Mouse (Mus musculus) CD8-positive naive resting alpha-beta T cell, adult 57 days (primary cell): ENCODE results near the gene Thrap3. TPM values are rescaled to one million over a fixed set of nuclear protein-coding genes. Genes with fewer than 3 reads are reported as not detected.

ENCODE experiments used
- total RNA-seq: library from RNA; stranded (reverse); gene quantifications from one replicate; pipeline ENCODE4 v1.2.4, GENCODE M21; 2023

Gene Thrap3
- 559 TPM for total RNA-seq

GRCm38 (mm10) chr4:126202303-126203181 lies at the start of gene Thrap3:
TSS of gene Thrap3 (minus strand) at chr4:126202760.

GRCm38 (mm10) chr4:126163067-126163659 lies 39.4 kb downstream of the Thrap3 start, which contains the start of gene Sh3d21:
TSS of gene Sh3d21 (minus strand) at chr4:126163491.

GRCm38 (mm10) chr4:126147533-126148160 lies 54.9 kb downstream of the Thrap3 start, which contains the start of gene Eva1b:
TSS of gene Eva1b (plus strand) at chr4:126147744.

Other genes with a start within 250 kb of the Thrap3 start
- 4.3 TPM for gene Csf3r, start 178.2 kb downstream of the Thrap3 start, total RNA-seq
- 46.9 TPM for gene Mrps15, start 155.8 kb downstream of the Thrap3 start, total RNA-seq
- not detected for gene Oscp1, start 144.2 kb downstream of the Thrap3 start, total RNA-seq
- gene Lsm10, start 106.1 kb downstream of the Thrap3 start, total RNA-seq, result 14.5 TPM
- 31.3 TPM for gene Stk40, start 98.8 kb downstream of the Thrap3 start, total RNA-seq
- gene Eva1b, start 55.0 kb downstream of the Thrap3 start, total RNA-seq, result 17.0 TPM
- gene Sh3d21, start 39.3 kb downstream of the Thrap3 start, total RNA-seq, result 1.5 TPM
- gene Map7d1, start 53.6 kb upstream of the Thrap3 start, total RNA-seq, result 59.6 TPM
- 31.5 TPM for gene Trappc3, start 59.6 kb upstream of the Thrap3 start, total RNA-seq
- gene Col8a2, start 84.0 kb upstream of the Thrap3 start, total RNA-seq, result not detected
- gene Adprhl2, start 118.9 kb upstream of the Thrap3 start, total RNA-seq, result 41.8 TPM
- not detected for gene Tekt2, start 122.9 kb upstream of the Thrap3 start, total RNA-seq
- gene Ago3, start 226.8 kb upstream of the Thrap3 start, total RNA-seq, result 33.6 TPM